Mouse (Mus musculus) kidney, postnatal 0 days (tissue): ENCODE data around the gene Fcho1. TPM values are rescaled to one million over a fixed set of nuclear protein-coding genes. Genes with fewer than 3 reads are reported as not detected.

ENCODE experiments used
- ATAC-seq: fragments of 200-750 bp; cut with Nextera tagmentation; replicated peaks from 2 replicates; pipeline ENCODE4 v1.8.0; 2017; ENCODE audit warnings: low read depth, moderate number of reproducible peaks, moderate TSS enrichment, moderate library complexity; ENCODE audit not compliant: low FRiP score
- DNase-seq: peaks from one replicate; pipeline ENCODE4 v3.0.0-alpha.2; 2016; ENCODE audit warnings: low spot score
- H3K27ac ChIP-seq: fragments of 300-500 bp; sonication (generic); 2 replicates; pipeline ENCODE4 v1.5.1; 2014; ENCODE audit warnings: mild to moderate bottlenecking
- H3K27me3 ChIP-seq: fragments of 300-500 bp; sonication (generic); 2 replicates; pipeline ENCODE4 v1.6.1; 2014; ENCODE audit warnings: low read length, mixed read lengths; ENCODE audit not compliant: insufficient read depth
- H3K36me3 ChIP-seq: fragments of 300-500 bp; sonication (generic); 2 replicates; pipeline ENCODE4 v1.6.1; 2014; ENCODE audit warnings: low read length, mixed read lengths; ENCODE audit not compliant: insufficient read depth
- H3K4me1 ChIP-seq: fragments of 300-500 bp; sonication (generic); replicated peaks from 2 replicates; pipeline ENCODE4 v1.6.1; 2014; ENCODE audit warnings: antibody characterized with exemption, low read length, mixed read lengths; ENCODE audit not compliant: insufficient read depth
- H3K4me2 ChIP-seq: fragments of 300-500 bp; sonication (generic); 2 replicates; pipeline ENCODE4 v1.6.1; 2014; ENCODE audit warnings: mild to moderate bottlenecking, low read length, moderate library complexity, mixed read lengths
- H3K4me3 ChIP-seq: fragments of 300-500 bp; sonication (generic); replicated peaks from 2 replicates; pipeline ENCODE4 v1.5.1; 2014; ENCODE audit warnings: low read depth, low read length
- H3K9ac ChIP-seq: fragments of 300-500 bp; sonication (generic); 2 replicates; pipeline ENCODE4 v1.6.1; 2014; ENCODE audit warnings: low read depth, low read length
- H3K9me3 ChIP-seq: fragments of 300-500 bp; sonication (generic); replicated peaks from 2 replicates; pipeline ENCODE4 v1.6.1; 2016; ENCODE audit warnings: low read length, inconsistent platforms, mixed read lengths
- CTCF ChIP-seq: IDR thresholded peaks from 2 replicates; pipeline ENCODE4 v1.5.1; 2016; ENCODE audit warnings: antibody characterized with exemption, low read depth, mild to moderate bottlenecking, moderate library complexity
- WGBS: fragments of 180-500 bp; shearing (Covaris S2); extraction: QIAGEN DNeasy Blood & Tissue Kit; methylation state at CpG from one replicate; pipeline ENCODE4 v1.1.7; 2014; 5-methylcytosine and 5-hydroxymethylcytosine counted together
- polyA plus RNA-seq: library from polyadenylated mRNA; unstranded; fragments of >200 nt; fragmentation: Nextera tagmentation; extraction: Ambion mirVana; gene quantifications from 2 replicates; pipeline ENCODE4 v1.2.1, GENCODE M21; 2015

Fcho1 gene
- polyA plus RNA-seq, 1 experiment from 2014 or later, result 3.4 TPM

DNA sequence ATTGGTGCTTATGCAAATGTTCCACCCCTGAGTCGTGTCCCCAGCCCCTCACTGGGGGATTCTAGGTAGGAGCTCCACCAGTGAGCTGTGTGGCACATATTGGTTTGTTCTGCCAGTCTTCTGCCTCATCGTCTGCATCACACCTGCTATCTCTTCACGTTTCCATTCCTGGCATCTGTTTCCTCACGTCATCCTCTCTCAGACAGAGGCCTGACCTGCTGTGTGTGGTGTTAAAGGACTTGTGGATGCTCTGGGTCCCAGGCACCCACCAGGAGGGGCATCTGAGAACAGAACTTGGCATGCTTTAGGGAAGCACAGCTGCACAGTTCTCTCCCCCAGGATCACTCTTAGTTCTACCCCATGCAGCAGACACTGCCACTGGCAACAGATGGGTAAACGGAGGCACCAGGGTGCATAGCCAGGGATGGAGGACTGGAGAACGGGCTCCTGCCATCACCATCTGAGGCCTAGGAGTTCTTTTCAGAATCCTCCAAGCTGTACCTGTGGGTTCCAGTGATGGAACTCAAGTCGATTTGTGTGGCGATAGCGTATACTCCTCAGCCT, 50.0 kb downstream of the Fcho1 start:
- H3K36me3 ChIP-seq, result no peaks in the 10 kb centered on the region
- 0 out of 2 replicates have a peak overlapping the region, but pooled peaks have one; percentile 47 for H3K27ac ChIP-seq
- ATAC-seq, result no peak
- H3K4me3 ChIP-seq, result peak overlapping the region; percentile 47; the same call in 1 of the 2 replicates
- no peak for TF ChIP-seq CTCF
- peak overlapping the region; percentile 50 for H3K9ac ChIP-seq
- H3K27me3 ChIP-seq, result peaks cover 15% of the 10 kb centered on the region; the same call in 1 of the 2 replicates
- H3K4me2 ChIP-seq, result peak overlapping the region; percentile 78
- no peaks in the 10 kb centered on the region for H3K9me3 ChIP-seq
- H3K4me1 ChIP-seq, result peaks cover 23% of the 10 kb centered on the region
- 44% methylated on average over 9 of the region's 9 CpGs for WGBS
- no peak for DNase-seq

DNA sequence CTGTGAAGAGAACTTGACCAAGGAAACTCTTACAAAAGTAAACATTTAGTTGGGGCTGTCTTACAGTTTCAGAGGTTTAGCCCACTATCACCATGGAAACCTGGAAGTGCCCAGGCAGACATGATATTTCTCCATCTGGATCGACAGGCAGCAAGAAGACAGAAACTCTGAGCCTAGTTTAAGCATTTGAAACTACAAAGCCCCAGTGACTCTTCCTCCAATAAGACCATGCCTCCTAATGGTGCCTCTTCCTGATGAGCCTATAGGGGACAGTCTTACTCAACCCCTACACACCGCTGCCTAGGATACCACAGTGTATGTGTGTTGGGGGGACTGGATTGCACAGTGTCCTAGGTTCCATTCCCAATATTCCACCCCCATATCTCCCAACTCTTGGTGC, 51.4 kb downstream of the Fcho1 start:
- Histone ChIP-seq H3K4me3 (no peak overlapping the region), H3K4me1 (peaks cover 16% of the 10 kb centered on the region; the same call in 1 of the 2 replicates), H3K27ac (no peak overlapping the region), H3K27me3 (peaks cover 14% of the 10 kb centered on the region; the same call in 1 of the 2 replicates), H3K4me2 (no peak overlapping the region), H3K36me3 (no peaks in the 10 kb centered on the region), H3K9ac (no peak overlapping the region), H3K9me3 (no peaks in the 10 kb centered on the region)
- ATAC-seq (no peak), DNase-seq (no peak)
- 73% methylated on average over 2 of the region's 2 CpGs for WGBS
- TF ChIP-seq CTCF, result no peak

DNA sequence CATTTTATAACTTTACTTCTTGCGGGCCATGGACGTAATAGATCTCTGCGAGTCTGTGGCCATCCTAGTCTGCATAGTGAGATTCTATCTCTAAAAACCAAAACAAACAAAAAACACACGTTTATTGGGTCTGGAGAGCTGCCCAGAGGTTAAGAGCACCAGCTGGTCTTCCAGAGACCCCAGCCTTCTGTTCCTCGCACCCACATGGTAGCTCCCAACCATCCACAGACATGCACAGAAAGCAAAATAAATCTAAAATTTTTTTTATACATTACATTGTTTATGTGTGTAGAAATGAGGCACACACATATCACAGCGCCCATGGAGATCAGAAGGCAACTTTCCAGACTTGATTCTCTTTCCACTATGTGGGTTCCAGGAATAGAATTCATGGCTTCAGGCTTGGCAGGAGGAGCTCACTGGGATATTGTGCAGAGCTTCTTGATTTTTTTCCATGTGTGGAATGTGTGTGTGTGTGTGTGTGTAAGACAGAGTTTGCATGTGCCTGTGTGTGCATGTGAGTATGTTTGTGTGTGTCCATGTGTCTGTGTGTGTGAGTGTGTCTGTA, 53.3 kb downstream of the Fcho1 start:
- WGBS, result 46% methylated on average over 6 of the region's 6 CpGs
- Histone ChIP-seq H3K4me1 (peaks cover 27% of the 10 kb centered on the region), H3K9ac (no peak overlapping the region), H3K9me3 (no peaks in the 10 kb centered on the region), H3K4me3 (no peak overlapping the region), H3K27me3 (peaks cover 5% of the 10 kb centered on the region; the same call in 1 of the 2 replicates), H3K4me2 (peak overlapping the region; percentile 81), H3K27ac (no peak overlapping the region), H3K36me3 (no peaks in the 10 kb centered on the region)
- TF ChIP-seq CTCF, result no peak
- no peak for ATAC-seq
- no peak for DNase-seq

DNA sequence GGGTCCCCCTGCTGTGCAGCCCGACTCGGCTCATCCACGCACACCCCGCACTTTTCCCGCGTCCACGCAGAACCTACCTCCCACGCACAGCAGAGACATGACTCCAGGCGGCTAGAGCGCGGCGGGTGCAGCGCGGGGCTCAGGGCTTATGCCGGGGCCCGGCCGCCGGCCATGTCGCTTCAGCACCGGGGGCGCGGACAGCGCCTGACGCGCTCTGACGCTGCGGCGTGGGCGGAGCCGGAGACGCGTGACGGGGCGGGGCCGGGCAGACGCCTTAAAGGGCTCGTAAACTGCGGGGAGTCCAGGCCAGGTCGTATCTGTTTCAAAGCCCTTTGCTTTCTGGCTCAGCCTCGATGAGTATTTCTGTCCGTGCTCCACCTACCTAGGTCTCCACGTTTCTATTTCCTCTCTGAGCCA, 54.0 kb downstream of the Fcho1 start, which contains the start of gene Unc13a:
Unc13a (minus strand) TSS at position 209 of the 417 bp plus-strand sequence.
- WGBS, result under 1% methylated on average over 42 of the region's 42 CpGs
- peaks cover 27% of the 10 kb centered on the region for H3K4me1 ChIP-seq

DNA sequence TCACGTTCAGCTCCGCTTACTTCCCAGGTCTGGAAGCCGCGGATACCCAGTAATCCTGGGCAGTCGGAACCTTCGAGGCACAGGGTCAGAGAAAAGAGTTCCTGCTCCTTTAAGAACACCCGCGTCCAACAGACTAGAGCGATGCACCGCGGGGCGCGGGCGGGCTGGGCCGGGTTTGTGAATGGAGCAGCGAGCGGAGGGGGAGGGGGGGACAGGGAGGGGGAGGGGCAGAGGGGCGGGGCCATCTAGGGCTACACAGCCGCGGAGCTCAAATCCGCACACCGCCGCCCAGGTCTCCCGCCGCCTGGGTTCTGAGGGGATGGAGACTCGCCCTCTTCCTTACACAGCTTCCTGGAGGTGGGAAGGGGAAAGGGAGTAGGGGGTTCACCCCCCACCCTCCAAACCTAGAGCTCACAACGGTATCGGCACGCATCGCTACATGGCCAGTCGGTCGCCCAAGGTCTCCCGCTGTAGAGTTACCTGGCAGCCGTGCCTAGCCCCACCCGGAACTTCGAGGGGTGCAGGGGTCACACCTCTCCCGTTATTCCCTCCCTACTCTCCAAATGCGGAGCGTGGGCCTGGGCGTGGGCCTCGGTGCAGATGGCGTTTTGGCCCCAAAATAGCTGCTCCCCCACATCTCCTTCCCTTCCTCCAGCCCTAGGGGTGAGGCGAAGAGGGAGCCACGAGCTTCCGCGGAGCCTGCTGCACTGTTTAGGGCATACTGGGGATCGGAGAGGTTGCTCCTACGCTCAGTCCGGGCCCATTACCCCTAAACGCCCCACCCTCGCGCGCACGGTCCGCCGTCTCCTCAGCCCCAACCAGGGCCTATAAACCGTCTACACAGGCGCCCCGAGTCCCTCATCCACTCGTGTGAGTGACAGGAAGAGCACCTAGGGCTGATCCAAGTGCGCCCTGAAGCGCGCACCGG, 54.6 kb downstream of the Fcho1 start:
- DNase-seq (peak; percentile 48), ATAC-seq (peak; percentile 27)
- Histone ChIP-seq H3K27me3 (peaks cover 5% of the 10 kb centered on the region; the same call in 1 of the 2 replicates), H3K9ac (no peak overlapping the region), H3K4me2 (peak overlapping the region; percentile 81), H3K4me1 (peaks cover 27% of the 10 kb centered on the region), H3K4me3 (peak overlapping the region; percentile 41), H3K9me3 (no peaks in the 10 kb centered on the region), H3K27ac (no peak overlapping the region), H3K36me3 (no peaks in the 10 kb centered on the region)
- under 1% methylated on average over 64 of the region's 64 CpGs for WGBS
- TF ChIP-seq CTCF, result no peak

More for the DNA sequence above, 54.0 kb downstream of the Fcho1 start, which contains the start of gene Unc13a:
- H3K27ac ChIP-seq, result no peak within 1 kb of the TSS
- ATAC-seq (peak; percentile 43), DNase-seq (peak; percentile 89)
- no peaks in the 10 kb centered on the region for H3K36me3 ChIP-seq
- peaks cover 5% of the 10 kb centered on the region; the same call in 1 of the 2 replicates for H3K27me3 ChIP-seq
- TF ChIP-seq CTCF, result no peak
- no peaks in the 10 kb centered on the region for H3K9me3 ChIP-seq
- H3K9ac ChIP-seq, result no peak within 1 kb of the TSS
- peak within 1 kb of the TSS; percentile 81 for H3K4me2 ChIP-seq
- H3K4me3 ChIP-seq, result peak within 1 kb of the TSS; percentile 41

DNA sequence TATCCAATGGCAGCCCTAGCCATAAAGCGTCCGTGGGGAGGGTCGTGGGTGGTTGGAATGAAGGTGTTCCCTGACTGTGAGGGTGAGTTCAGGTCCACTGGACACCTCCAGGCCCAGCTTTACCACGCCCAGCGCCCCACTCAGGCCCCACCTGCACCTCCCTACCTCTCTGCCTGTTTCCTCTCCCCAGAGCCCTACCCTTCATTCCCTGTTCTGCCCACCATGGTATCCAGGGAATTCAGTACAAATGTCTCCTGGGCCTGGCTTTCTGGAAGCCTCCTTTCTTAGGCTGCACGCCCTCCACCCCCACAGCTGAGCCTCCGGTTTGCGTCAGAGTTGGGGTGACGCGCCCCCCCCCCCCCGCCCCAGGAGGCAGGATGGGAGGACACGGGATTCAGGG, 55.3 kb downstream of the Fcho1 start:
- DNase-seq, result no peak
- ATAC-seq, result no peak
- peak overlapping the region; percentile 41 for H3K4me3 ChIP-seq
- 12% methylated on average over 9 of the region's 12 CpGs for WGBS
- H3K36me3 ChIP-seq, result no peaks in the 10 kb centered on the region
- H3K27me3 ChIP-seq, result peaks cover 5% of the 10 kb centered on the region; the same call in 1 of the 2 replicates
- peak overlapping the region; percentile 81 for H3K4me2 ChIP-seq
- TF ChIP-seq CTCF, result no peak
- no peak overlapping the region for H3K9ac ChIP-seq
- no peaks in the 10 kb centered on the region for H3K9me3 ChIP-seq
- no peak overlapping the region for H3K27ac ChIP-seq
- peaks cover 27% of the 10 kb centered on the region for H3K4me1 ChIP-seq
